Mouse (Mus musculus) natural killer cell, adult 2 months (primary cell): Measurements from ENCODE around the gene Oser1.

ENCODE experiments used
- DNase-seq, 2 experiments: peaks; one replicate each; pipeline ENCODE4 v3.0.0; 2022; ENCODE audit warnings: low spot score in 2 of 2

Oser1 gene

GRCm38 (mm10) chr2:163358662-163359061, 65.8 kb downstream of the Oser1 start:
- no peak for DNase-seq

DNA sequence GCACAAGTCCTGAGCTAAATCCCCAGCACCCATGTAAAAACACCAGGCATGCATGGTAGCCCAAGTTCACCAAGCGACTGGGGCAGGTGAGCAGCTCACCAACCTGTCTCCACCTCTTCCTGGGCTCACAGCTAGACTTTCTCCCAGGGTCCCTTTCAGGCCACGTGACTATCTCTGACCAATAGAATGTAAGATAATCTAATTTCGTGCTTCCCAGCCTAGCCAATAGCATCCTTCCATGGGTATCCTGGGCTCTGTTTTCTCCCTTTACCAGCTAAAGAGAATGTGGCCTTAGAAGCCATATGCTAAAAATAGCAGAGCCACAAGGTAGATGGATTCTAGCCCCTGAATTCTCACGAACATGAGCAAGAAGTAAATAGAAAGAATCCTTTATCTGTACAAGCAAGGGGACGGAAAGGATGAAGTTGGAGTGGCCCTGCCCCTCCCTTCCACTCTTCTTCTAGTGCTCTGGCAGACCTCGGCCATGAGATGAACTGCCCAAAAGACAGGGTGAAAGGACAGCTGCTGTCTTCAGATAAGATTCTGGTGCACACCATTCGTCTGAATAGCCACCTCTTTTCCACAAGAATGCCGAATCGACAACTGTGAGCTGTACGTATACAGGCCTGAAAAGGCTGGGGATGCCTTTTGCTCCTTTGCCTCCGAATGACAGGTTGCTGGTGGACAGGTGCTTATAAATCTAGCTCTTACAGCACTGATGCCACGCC, 68.2 kb downstream of the Oser1 start:
- DNase-seq, result no peak
